Mouse (Mus musculus): ENCODE measurements around the gene Olfml2a.

The Olfml2a gene

DNA sequence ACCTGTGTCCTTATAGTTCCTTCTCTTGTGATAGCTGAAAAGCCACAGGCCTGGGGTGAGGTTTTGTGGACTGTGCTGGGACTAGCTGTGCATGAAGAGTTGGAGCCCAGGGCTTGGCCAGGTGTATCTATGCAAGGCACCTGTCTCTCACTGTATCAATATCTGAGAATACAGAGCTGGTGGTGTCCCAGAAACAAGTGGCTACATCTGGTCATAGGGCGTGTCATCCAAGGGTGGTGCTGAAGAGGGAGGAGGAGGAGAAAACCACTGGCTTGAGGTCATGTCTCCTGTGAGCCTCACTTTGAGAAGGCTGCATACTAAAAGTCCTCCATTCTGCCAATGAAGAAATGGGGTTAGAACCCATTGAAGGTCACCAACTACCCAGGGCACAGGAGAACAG, 6.2 kb downstream of the Olfml2a start:
- DNase-seq (ENCODE audit: low read depth, low spot score), result no peak

DNA sequence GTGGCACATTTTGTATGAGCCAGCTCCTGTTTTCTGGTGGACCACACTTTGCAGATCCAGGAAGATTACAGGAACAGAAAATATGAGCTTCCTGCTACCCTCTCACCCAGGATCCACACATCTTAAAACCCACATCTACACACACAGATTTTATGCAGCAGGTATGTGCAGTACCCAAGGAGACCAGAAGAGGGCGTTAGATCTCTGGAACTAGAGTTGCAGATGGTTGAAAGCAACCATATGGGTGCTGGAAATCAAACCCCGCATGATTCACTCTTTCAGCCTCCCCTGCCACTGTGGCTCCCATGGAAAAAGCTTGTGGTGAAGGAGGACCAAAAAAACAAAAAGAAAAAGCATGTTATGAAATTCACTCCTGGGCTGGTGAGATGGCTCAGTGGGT, 7.3 kb downstream of the Olfml2a start:
- DNase-seq (ENCODE audit: low read depth, low spot score), result no peak

DNA sequence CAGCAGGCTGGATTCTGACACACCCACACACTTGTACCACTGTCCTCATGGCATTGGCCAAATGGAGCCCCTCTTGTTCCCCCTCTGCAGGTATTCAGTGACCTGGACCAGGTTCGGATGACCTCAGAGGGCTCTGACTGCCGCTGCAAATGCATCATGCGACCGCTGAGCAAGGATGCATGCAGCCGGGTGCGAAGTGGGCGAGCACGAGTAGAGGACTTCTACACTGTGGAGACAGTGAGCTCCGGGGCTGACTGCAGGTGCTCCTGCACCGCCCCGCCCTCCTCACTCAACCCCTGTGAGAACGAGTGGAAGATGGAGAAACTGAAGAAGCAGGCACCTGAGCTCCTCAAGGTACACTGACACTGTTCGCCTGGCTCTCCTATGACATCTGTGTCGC, 9.6 kb downstream of the Olfml2a start:
- DNase-seq (ENCODE audit: low read depth, low spot score), result no peak

DNA sequence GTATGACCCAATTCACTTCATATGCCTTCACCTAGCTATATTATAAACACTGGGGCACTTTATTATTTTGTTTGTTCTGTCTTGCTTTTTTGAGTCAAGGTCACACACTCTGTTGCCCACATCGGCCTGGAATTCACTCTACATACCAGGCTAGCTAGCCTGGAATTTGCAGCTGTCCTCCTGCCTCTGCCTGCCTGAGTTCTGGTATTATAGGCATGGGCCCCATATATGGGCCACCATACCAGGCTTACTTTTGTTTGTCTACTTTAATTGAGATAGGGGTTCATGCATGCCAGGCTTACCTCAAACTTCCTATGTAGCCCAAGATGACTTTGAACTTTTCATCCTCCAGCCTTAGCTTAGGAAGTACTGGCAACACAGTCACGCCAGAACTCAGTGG, 10.1 kb downstream of the Olfml2a start:
- DNase-seq (ENCODE audit: low read depth, low spot score), result no peak

DNA sequence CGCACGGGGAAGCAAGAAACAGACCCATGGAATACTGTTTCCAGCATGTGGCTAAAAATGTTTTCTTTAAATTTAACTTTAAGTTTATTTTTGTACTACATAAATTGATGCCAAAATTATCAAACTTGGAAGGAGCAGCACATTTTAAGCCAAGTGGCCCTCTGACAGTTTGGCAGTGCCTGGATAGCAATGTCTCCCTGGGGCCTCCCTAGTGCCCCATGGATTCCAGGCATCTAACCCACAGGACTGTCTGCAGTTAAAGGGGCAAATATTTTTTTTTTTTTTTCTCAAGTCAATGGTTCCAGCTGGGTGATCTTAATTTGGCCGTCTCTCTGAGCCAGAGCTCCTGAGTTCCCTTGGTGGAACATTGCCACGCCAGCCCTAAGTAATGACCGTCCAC, 11.4 kb downstream of the Olfml2a start:
- no peak for DNase-seq (ENCODE audit: low read depth, low spot score)

DNA sequence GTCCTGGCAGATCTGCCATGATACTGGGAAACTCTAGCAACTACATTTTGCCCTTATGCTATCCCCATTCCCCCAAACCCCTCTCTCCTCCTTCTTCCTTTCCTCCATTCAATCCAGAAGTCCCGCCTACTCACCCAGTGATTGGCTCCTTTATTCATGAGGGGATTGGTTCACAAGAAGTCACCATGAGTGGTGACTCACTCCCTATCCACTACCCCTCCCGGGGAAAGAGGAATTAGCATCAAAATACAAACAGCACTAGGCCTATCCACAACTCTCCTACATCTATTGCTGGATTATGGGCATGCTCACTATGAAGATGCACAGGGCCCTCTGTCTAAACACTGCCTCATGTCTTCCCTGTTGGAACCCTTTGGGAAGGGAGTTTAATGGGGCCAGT, 12.2 kb downstream of the Olfml2a start:
- DNase-seq (ENCODE audit: low read depth, low spot score), result no peak

DNA sequence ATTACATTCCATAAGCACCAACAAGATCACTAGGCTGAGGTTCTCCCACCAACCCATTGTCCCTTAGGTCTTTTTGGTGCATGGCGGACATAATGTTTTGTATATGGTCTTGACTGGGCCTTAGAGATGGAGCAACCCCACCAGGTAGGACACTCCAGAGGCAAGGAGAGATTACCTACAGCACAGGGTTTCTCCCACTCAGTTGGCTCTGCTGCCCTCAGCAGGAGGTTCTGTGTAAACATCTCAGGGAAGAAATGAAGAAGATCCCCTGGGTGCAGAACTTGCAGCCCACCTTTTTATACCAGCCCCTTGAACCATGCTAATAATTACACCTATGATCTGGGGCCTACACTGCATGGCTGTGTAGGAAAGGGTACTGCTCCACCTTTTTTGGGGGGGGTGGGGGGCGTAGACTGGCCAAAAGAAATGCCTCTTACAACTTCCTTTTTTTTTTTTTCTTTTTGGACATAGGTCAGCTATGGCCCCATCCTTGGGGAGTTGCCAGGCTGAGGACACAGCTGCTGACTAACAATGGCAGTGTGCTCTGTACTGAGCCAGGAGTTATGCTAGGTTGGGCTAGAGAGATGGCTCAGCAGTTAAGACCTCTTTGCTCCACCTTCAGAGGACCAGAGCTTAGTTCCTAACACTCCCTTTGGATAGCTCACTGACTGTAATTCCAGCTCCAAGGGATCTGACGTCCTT, 12.8 kb downstream of the Olfml2a start:
- DNase-seq (ENCODE audit: low read depth, low spot score), result no peak

DNA sequence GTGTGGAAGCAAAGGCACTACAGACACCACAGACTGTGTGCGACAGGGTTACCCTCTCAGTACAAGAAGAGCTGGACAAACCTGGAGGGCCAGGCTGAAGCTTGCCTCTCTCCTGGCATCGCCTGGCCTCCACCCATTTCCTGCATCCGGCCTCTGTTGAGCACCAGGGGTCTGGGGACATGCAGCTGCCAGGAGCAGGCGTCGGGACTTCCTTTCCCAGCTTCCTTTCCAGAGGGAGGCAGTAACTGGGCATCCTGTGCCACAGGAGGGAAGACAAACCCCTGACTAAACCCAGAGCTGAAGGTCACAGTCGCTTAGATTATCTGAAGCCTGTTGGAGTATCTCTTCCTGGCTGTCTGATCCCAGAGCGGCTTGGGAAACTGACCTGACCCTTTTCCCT, 15.8 kb downstream of the Olfml2a start:
- DNase-seq (ENCODE audit: low read depth, low spot score), result no peak

DNA sequence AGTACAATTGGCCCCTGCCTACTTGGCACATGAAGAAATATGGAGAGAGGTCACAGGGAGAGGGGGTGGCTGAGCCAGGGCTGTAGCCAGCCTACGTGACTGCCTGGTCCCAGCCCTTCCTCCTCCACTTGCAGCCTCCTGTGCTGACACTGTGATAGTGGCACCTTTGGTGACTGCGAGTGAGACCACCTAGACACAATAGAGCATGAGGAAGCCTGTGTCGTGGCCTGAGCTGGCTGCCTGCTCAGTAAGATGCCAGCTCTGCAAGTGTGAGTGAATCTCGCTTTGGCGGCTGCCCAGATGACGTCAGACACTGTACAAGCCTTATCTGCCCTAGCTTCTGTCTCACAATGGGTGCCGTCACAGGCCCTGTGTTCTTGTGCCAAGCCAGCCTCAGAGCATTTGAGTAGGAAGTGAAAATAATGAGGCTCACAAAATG, 18.5 kb downstream of the Olfml2a start:
- peak; percentile 17 for DNase-seq (ENCODE audit: low read depth, low spot score)

DNA sequence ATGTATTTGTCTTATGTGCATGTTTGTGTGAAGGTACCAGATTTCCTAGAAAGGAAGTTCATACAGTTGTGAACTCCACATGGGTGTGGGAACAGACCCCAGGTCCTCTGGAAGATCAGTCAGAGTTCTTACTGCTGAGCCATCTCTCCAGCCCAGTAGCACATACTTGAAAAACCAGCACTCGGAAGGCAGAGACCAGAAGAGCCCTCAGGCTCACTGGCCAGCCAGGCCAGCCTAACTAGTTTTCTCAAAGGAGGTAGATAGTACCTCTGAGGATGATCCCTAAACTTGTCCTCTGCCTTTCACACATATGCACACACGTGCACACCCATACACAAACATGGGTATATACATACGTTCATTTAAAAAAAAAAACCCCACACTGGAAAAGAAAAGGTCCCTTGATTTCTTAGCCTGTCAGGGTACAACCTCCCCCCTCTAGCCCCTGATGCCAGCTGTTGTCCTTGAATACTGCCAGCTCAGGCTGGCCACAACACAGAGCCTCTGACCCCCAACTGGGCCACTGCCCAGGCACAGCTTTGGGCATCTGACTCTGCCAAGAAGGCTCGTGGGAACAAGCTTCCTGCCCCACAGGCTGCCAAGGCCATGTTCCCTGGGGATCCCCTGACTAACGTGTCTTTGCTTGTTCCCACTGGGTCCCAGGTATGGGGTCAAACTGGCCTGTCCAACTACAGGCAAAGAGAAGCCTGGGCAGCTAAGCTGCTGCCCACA, 21.5 kb downstream of the Olfml2a start:
- no peak for DNase-seq (ENCODE audit: low read depth, low spot score)

DNA sequence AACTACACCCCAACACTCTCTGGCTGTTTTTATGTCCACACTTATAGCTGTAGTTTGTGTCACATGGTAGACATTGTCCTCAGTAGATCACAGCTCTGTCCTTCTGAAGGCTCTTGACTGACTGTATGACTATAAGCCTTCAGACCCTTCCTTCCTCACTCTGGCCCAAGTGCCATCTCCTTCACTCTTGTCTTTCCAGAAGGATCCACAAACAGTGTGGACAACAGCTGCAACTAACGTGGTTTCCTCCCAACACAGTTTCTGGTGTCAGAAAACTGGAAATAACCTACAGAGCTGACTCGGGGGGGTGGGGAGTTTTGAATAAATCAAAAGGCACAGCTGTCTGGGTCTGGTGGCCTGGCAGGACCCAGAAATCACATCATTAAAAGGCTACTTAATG, 24.3 kb downstream of the Olfml2a start:
- no peak for DNase-seq (ENCODE audit: low read depth, low spot score)

DNA sequence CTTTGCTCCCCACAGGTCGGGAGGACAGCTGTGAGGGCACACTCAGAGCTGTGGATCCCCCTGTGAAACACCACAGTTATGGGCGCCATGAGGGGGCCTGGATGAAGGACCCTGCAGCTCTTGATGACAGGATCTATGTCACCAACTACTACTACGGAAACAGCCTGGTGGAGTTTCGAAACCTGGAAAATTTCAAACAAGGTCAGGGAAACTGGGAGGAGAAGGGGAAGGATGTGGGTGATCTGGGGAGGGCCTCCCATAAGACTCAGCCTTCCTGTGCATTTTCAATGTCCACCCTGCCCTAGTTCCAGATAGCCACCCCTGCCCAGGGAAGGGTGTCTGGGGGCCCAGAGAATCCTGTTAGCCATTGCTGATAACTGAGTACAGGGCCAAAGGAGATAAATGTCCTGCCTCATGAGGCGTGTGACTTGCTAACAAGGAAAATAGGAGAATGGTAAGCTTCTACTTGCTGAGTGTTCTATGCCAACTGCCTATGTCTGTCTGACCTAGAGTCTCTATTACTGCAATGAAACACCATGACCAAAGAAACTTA, 26.0 kb downstream of the Olfml2a start:
- no peak for DNase-seq (ENCODE audit: low read depth, low spot score)

DNA sequence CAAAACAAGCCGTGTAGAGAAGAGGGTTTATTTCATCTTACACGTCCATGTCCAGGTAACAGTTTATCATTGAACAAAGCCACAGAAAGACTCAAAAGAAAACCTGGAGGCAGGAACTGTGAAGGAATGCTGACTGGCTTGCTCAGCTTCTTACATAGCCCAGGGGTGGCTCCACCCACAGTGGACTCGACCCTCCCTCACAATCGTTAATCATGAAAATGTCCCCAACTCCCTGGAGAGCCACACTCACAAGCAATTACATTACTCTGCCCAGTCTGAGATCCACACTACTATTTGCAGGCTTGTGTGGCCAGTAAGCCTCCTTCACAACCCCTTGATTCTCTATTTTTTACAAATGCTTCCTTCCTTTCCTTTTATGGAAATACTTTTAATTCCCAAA, 32.4 kb downstream of the Olfml2a start:
- DNase-seq (ENCODE audit: low read depth, low spot score), result no peak

DNA sequence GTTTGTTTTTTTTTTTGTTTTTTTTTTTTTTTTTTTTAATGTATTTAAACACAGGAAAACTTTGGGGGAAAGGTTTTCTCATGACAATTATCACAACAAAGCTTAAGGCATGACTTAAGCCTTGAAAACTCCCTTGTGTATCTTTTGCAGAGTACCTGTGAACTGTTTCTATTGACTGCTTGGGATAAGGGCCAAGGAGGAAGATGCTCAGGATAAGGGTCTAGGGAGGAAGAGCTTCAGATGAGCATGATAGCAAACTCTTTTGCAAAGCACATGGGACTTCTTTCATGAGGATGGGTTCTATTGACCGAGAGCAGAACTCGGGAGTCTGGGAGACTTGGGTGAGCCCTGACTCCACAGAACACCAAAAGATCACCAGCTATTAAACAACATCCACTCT, 37.9 kb downstream of the Olfml2a start:
- no peak for DNase-seq (ENCODE audit: low read depth, low spot score)

DNA sequence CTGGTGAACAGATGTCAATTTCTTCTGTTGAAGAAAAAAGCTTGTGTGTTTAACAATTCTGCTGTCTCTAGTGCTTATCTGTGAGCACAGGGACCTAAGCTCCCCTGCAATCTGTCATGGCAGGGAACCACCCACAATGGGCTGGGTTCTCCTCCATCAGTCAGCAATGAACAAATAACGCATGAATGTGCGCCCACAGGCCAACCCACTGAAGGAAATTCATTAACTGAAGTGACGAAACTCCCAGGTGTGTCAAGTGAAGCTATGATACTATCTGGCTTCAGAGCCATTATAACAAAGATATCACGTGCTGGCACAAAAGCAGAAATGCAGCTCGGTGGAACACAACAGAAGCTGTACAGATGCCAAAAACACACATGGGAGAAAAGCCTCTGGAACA, 38.3 kb downstream of the Olfml2a start:
- no peak for DNase-seq (ENCODE audit: low read depth, low spot score)

DNA sequence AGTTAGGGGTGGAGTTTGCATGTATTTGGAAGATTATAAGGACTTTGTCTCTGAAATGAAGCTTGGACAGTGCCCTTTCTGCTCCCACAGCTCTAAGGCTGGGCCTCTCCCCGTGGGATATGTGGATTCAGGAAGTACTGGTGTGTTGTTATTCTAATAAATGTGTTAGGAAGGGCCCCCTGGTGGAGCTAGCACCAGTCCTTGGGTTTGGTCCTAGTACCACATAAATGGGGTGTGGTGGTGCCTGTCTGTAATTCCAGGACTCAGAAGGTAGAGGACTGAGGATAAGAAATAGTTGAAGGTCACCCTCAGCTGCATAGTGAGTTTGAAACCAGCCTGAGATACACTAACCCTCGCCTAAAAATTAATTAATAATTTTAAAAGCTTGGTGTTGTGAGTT, 41.4 kb downstream of the Olfml2a start:
- no peak for DNase-seq (ENCODE audit: low read depth, low spot score)

DNA sequence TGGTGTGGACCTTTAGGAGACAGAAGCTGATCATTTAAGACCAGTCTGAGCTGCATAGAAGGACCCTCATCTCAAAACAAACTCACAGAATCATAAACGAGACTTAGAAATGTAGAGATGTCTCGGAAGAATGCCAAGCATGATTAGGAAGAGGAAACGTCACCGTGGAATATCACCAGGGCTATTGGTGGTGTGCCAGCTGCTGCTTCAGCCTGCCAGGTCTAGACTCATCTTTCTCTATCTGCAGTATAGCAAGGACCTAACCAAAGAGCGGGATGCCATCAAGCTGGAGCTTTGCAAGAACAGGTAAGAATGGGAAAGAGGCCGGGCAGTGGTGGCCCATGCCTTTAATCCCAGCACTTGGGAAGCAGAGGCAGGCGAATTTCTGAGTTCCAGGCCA, 41.9 kb downstream of the Olfml2a start:
- DNase-seq (ENCODE audit: low read depth, low spot score), result no peak

DNA sequence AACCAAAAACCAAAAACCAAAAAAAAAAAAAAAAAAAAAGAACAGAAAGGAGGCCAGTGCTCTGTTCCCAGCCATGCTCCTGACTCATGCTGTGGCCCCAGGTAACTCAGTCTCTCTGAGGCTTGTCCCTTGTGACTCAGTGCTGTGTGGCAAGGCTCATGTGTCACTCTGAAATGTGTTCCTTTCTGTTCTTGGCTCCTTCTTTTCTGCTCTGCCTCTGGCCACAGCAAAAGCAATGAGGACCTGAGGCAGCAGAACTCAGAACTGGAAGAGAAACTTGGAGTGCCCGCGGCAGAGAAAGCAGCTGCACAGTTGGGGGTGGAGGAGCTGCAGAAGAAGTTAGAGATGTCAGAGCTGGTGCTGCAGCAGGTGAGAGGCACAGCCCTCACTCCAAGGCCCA, 42.4 kb downstream of the Olfml2a start:
- no peak for DNase-seq (ENCODE audit: low read depth, low spot score)

DNA sequence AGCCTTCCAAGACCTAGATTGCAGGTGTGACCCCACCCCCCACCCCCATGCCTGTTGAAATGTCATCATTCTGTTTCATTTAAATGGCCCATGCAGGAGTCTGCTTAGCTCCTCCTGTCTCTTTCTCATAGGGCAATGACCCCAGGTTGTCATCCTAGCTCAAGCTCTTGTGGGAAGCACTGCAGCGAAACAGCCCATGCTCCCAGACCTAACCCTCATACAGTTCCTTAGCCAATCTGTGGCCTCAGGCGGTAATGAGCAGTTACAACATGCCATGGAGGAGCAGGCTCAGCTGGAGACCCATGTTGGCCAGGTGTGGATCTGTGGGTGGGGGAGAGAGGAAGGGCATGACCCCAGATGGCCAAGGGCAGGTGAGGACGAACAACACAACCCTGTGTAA, 43.4 kb downstream of the Olfml2a start:
- no peak for DNase-seq (ENCODE audit: low read depth, low spot score)

DNA sequence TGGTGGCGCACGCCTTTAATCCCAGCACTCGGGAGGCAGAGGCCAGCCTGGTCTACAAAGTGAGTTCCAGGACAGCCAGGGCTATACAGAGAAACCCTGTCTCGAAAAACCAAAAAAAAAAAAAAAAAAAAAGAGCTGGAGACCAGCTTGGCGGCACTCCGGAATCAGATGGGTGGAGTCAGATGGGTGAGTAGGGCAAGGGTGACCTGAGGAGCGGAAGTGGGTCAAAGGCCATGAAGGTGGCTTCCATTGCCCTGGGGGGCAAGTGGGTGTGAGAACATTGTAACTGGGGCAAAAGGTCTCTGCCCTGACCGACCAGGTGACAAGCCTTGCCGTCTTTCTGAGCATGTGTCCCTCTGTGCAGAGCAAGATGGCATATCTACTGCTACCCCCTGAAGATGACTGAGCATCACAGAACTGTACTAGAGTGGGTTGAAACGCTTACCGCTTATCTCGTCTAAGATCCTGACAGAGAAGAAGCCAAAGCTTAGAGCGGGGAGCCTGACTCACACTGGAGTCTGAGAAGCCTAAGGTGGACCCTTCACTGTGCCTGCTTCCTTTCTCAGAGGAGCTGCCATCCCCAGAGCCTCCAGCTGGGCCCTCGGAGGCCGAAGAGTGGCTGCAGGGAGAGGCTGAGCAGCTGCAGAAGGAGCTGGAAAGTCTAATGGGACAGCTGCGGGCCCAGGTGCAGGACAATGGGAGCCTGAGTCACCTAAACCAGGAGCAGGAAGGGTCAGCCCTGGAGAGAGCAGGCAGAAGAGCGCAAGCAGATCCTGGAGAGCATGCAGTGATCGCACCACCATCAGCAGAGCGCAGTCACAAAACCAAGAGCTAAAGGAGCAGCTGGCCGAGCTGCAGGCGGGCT, 44.4 kb downstream of the Olfml2a start:
- no peak for DNase-seq (ENCODE audit: low read depth, low spot score)

DNA sequence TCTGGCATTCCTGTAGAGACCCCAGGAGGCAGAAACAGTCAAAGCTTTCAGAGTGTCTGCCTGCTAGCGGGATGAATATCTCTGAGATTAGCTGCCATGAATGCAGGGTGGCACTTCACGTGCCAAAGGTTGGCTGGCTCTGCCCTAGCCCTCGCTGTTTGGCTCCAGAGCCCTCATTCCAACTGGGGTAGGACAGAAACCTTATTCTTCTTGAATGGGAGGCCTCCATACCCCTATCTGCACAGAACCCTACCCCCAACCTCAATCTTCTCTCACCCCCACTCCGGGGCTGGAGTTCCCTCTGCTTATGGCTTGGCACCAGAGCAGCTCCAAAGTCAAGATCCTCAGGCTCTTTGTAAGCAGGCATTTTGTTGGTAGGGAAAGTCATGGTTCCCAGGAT, 46.1 kb downstream of the Olfml2a start:
- DNase-seq (ENCODE audit: low read depth, low spot score), result no peak

DNA sequence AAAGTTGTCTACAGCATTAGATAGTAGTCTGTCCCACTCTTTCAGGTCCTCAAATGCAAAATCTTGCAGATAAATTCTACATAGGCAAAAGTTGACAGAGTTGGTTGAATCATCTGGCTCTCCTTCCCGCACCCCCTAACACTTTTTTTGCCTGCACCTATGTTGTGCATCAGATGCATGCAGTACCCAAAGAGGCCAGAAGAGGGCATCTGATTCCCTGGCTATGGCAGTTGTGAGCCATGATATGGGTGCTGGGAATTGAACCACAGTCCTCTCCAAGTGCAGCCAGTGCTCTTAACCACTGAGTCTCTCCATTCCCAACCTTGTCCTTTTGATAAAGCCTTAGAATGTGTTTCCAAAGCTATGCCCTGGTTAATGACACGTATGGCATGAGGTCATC, 51.7 kb downstream of the Olfml2a start:
- DNase-seq (ENCODE audit: low read depth, low spot score), result no peak

Data from retina, postnatal 7 days (tissue).